Mouse (Mus musculus): ENCODE data around the gene Gli1.

DNA sequence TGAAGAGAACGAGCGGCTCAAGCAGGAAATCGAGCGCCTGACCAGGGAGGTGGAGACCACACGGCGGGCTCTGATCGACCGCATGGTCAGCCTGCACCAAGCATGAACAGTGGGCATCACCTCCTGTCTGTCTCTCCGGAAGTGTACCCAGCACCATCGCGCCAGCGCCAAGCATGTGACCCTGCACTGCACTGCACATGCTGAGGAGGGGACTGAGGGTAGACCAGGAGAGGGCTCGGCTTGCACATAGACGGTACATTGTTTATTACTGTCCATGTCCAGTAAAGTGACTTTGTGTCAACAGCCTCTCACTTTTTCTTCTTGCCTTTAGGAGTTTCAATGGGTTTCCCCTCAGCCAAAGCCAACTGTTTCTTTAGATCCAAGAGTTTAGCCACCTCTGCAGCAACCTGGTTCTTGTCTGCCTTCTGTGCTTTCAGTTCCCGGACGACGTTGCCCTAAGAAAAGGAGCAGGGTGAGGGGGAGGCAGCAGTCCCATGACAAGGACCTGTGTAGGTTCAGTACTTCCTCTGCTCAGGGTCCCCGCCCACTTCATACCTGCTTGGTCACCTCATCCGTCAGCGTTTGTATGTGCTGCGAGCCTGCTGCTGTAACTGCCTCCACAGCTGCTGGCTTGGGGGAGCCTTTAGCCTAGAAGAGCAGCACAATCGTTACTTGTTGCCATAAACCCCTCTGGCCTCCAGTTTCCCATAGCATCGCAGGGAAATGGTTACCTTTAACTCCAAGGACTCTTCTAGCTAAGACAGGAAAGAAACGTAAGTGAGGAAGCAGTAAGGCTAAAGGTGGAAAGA, 45.6 kb downstream of the Gli1 start:
- no peak for TF ChIP-seq MAFK (IDR thresholded peaks at IDR 0.05; ENCODE audit: insufficient read depth, low read depth, low read length)
- TF ChIP-seq CHD2 (IDR thresholded peaks at IDR 0.05; ENCODE audit: low read depth, low read length), result no peak
- no peak for TF ChIP-seq ZNF384 (IDR thresholded peaks at IDR 0.05; ENCODE audit: low read depth, low read length)
- no peak for TF ChIP-seq HCFC1 (IDR thresholded peaks at IDR 0.05; ENCODE audit: borderline replicate concordance, insufficient read depth, low read length)
- TF ChIP-seq ZC3H11A (IDR thresholded peaks at IDR 0.05; ENCODE audit: borderline replicate concordance, low read depth, low read length), result no peak
